Comparison of ENCODE assay signal across 8 mouse cellular contexts in the genomic region with DNA sequence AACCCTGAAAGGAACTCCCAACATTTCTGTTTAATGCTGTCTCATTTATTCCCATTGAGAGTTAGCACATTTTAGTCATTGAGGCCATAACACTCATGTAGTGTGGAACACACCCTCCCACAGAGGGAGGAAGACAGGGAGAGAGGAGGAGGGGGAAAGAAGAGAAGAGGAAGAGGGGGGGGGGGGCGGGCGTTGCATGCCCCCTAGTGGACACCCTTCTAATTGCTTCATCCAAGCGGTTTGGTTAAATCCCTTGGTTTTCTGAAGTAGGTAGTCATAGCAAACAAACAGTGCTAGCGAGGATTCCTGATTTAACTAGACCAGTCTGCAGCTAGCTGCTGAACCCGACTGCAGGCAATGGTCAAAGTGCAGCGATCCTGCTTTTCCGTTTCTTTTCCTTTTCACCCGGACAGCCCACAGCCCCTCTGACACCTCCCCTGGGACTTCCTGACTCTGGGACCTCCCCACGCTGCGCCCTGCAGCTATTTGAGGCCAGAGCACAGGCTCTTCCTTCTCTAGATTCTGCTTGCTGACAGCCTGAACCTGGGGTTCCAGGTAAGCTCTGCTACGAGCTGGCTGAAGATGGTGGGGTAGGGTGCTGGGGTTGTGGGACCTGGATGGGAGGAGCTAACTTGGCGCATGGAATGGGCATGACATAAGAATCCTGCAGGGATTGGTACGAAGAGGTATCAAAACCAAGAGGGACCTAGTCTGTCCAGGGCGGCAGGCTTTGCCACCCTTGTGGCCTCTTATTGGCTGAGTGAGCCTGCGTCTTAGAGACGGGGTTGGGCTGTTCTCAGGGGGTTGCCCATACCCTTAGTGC. TPM values are rescaled to one million over a fixed set of nuclear protein-coding genes. Genes with fewer than 3 reads are reported as not detected.
DNase-seq lines count a peak whose midpoint lies in the region; ATAC-seq and TF ChIP-seq lines count a peak whose summit lies in the region.

A gene (plus strand): TSS at position 221 of the 823 bp plus-strand sequence.

- no peaks in the 10 kb centered on the region for H3K9me3 ChIP-seq in lung, embryonic 15.5 days

- no peaks in the 10 kb centered on the region for H3K27me3 ChIP-seq in lung, embryonic 15.5 days

- H3K4me2 ChIP-seq in lung, embryonic 15.5 days, result peak within 1 kb of the TSS; percentile 65

- H3K36me3 ChIP-seq in lung, embryonic 15.5 days, result no peaks in the 10 kb centered on the region

- peak; percentile 87 for TF ChIP-seq CTCF in layer of hippocampus, adult 2 months (conservative IDR thresholded peaks at IDR 0.05)
- no peak for TF ChIP-seq CTCF in cortical plate, adult 2 months (IDR thresholded peaks at IDR 0.05; ENCODE audit: extremely low read depth, insufficient read depth, low read length)
- TF ChIP-seq CTCF in olfactory bulb, adult 2 months (IDR thresholded peaks at IDR 0.05; ENCODE audit: insufficient read depth, low read depth, low read length), result no peak

- H3K4me3 ChIP-seq in layer of hippocampus, adult 2 months, result peak within 1 kb of the TSS; percentile 42
- H3K4me3 ChIP-seq in cortical plate, adult 2 months (ENCODE audit: insufficient read depth, low read length), result peak within 1 kb of the TSS; percentile 23
- H3K4me3 ChIP-seq in lung, embryonic 15.5 days, result peak within 1 kb of the TSS; percentile 42
- H3K4me3 ChIP-seq in olfactory bulb, adult 2 months (ENCODE audit: insufficient read depth, low read depth, low read length), result peak within 1 kb of the TSS; percentile 34

- peak within 1 kb of the TSS; percentile 43; the same call in 1 of the 2 replicates for H3K27ac ChIP-seq in layer of hippocampus, adult 2 months
- H3K27ac ChIP-seq in cortical plate, adult 2 months (ENCODE audit: insufficient read depth, low read length), result no peak within 1 kb of the TSS
- peak within 1 kb of the TSS; percentile 73 for H3K27ac ChIP-seq in lung, embryonic 15.5 days
- no peak within 1 kb of the TSS for H3K27ac ChIP-seq in olfactory bulb, adult 2 months (ENCODE audit: insufficient read depth, low read depth, low read length)

- H3K4me1 ChIP-seq in cortical plate, adult 2 months (ENCODE audit: control insufficient read depth, insufficient read depth, low read length), result no peaks in the 10 kb centered on the region
- H3K4me1 ChIP-seq in lung, embryonic 15.5 days, result 0 out of 2 replicates have a peak, but pooled peaks cover 3% of the 10 kb centered on the region
- H3K4me1 ChIP-seq in olfactory bulb, adult 2 months (ENCODE audit: control insufficient read depth, insufficient read depth, low read length), result peaks cover 4% of the 10 kb centered on the region; the same call in 1 of the 2 replicates

- no peak for TF ChIP-seq POLR2A in cortical plate, adult 2 months (IDR thresholded peaks at IDR 0.05; ENCODE audit: extremely low read depth, insufficient read depth, low read length)
- TF ChIP-seq POLR2A in olfactory bulb, adult 2 months (IDR thresholded peaks at IDR 0.05; ENCODE audit: insufficient read depth, low read depth, low read length), result no peak

- DNase-seq in layer of hippocampus, adult 2 months (ENCODE audit: low spot score in 2 of 2), result no peak
- DNase-seq in layer of hippocampus, adult 9-10 months (ENCODE audit: low spot score), result no peak
- DNase-seq in heart, adult 8-10 months (ENCODE audit: low spot score), result peak; percentile 48
- DNase-seq in kidney, adult 18-20 months, result peak; percentile 60
- DNase-seq in urinary bladder, postnatal 25 days (ENCODE audit: low spot score), result peak; percentile 32

- WGBS in lung, embryonic 15.5 days, result 23% methylated on average over 16 of the region's 16 CpGs
- 37% methylated on average over 16 of the region's 16 CpGs for WGBS in olfactory bulb, adult 2 months

- ATAC-seq in lung, embryonic 15.5 days (ENCODE audit: borderline replicate concordance, extremely low read depth, low FRiP score, low TSS enrichment), result peak; percentile 66

- H3K9ac ChIP-seq in lung, embryonic 15.5 days, result peak within 1 kb of the TSS; percentile 43

RNA-seq across cellular contexts. Expression of the gene that starts here (rescaled TPM):
- total RNA-seq in layer of hippocampus, adult 2 months (2021), result 1 to 10 TPM in 1 of 2 experiments, under 1 TPM in 1; 0.97 to 1.0 TPM
- 1.9 and 2.1 TPM in 2 replicates for polyA plus RNA-seq in cortical plate, adult 2 months (2012; rRNA removed)
- 10 to 100 TPM; 38.5 to 44.4 (median 41.6) TPM for total RNA-seq in heart, adult 8-10 months (2022)
- polyA plus RNA-seq in lung, embryonic 15.5 days (2015; fragmentation: Nextera tagmentation; extraction: Ambion mirVana), result 34.5 and 34.6 TPM in 2 replicates
- polyA plus RNA-seq in olfactory bulb, adult 2 months (2012; ENCODE audit: insufficient read depth, insufficient read length, low replicate concordance, missing spikeins), result not detected in 2 replicates

Comparison
In these comparisons a context has a peak if more than half of its experiments do, and no peak if none do; other contexts are left out.
1. RNA of the gene that starts here (total RNA-seq): 38.5 to 44.4 TPM in heart, adult 8-10 months; 0.97 to 1.0 TPM in layer of hippocampus, adult 2 months; every median in the first group is over 10 times any median in the second.
2. RNA of the gene that starts here (polyA plus RNA-seq): 34.5 to 34.6 TPM in lung, embryonic 15.5 days; 1.9 to 2.1 TPM in cortical plate, adult 2 months and not detected in olfactory bulb, adult 2 months; every median in the first group is over 10 times any median in the second.
3. DNase-seq: peak in heart, adult 8-10 months (single experiment), kidney, adult 18-20 months (single experiment) and urinary bladder, postnatal 25 days (single experiment); none in layer of hippocampus, adult 2 months (0 of 2) and layer of hippocampus, adult 9-10 months (single experiment).
4. H3K27ac ChIP-seq: peak in layer of hippocampus, adult 2 months (single experiment) and lung, embryonic 15.5 days (single experiment); none in cortical plate, adult 2 months (single experiment) and olfactory bulb, adult 2 months (single experiment).
5. Peak in every context shown above with its lines, with median percentiles within 50 percentile points of each other: H3K4me3 ChIP-seq.